ENCODE assay signal across 10 mouse cellular contexts in genomic region chr5:65006011-65006491, GRCm38 (mm10). TPM values are rescaled to one million over a fixed set of nuclear protein-coding genes. Genes with fewer than 3 reads are reported as not detected.
DNase-seq lines count a peak whose midpoint lies in the region; ATAC-seq and TF ChIP-seq lines count a peak whose summit lies in the region.
"Had no signal": no experiment of that assay in that cellular context is flagged by ENCODE, and none has a peak within 500 bp of the region (broad histone marks: within the 10 kb centered on the region; RNA-seq: fewer than 3 reads in every experiment).

No protein-coding gene starts in this region.

- H3K4me1 ChIP-seq in forebrain, embryonic 13.5 days: peaks cover 8% of the 10 kb centered on the region
- no peaks in the 10 kb centered on the region; the same call in 1 of the 2 replicates for H3K4me1 ChIP-seq in heart, adult 2 months (ENCODE audit: control insufficient read depth, insufficient read depth, low read length)
- H3K4me1 ChIP-seq: heart, embryonic 15.5 days had no signal

- DNase-seq in layer of hippocampus, adult 2 months (ENCODE audit: low spot score in 2 of 2): no peak
- DNase-seq in layer of hippocampus, postnatal 14 days (ENCODE audit: low spot score in 2 of 2): no peak
- DNase-seq in adrenal gland, adult 8-10 months: peak; percentile 65
- peak; percentile 63 for DNase-seq in retina, postnatal 1 day
- no peak for DNase-seq in heart, adult 2 months
- DNase-seq in heart, postnatal 10 days: no peak
- DNase-seq: kidney, postnatal 14 days had no signal

- H3K9me3 ChIP-seq in forebrain, embryonic 13.5 days (replicated peaks): no peaks in the 10 kb centered on the region
- H3K9me3 ChIP-seq: heart, embryonic 15.5 days had no signal

- H3K9ac ChIP-seq in forebrain, embryonic 13.5 days: no peak overlapping the region
- no peak overlapping the region for H3K9ac ChIP-seq in heart, adult 2 months (ENCODE audit: low read depth, low read length)
- H3K9ac ChIP-seq: heart, embryonic 15.5 days had no signal

- intact Hi-C loops in heart, adult 2 months (cut with DNase I): no loop called here
- intact Hi-C loops in heart, postnatal 10 days (cut with DNase I): loop anchor here (10.0 kb wide), 1 partner anchor 379 kb away; no protein-coding TSS in a partner anchor

- TF ChIP-seq EP300 in heart, adult 2 months (IDR thresholded peaks at IDR 0.05; ENCODE audit: insufficient read depth, low read depth, low read length): no peak

- peak overlapping the region; percentile 63 for H3K27ac ChIP-seq in layer of hippocampus, adult 2 months
- H3K27ac ChIP-seq in forebrain, embryonic 13.5 days: no peak overlapping the region
- no peak overlapping the region; the same call in 1 of the 2 replicates for H3K27ac ChIP-seq in heart, adult 2 months
- H3K27ac ChIP-seq: heart, embryonic 15.5 days had no signal

- H3K27me3 ChIP-seq in forebrain, embryonic 13.5 days: no peaks in the 10 kb centered on the region
- H3K27me3 ChIP-seq in heart, adult 2 months (ENCODE audit: control insufficient read depth, insufficient read depth, low read length): no peaks in the 10 kb centered on the region
- H3K27me3 ChIP-seq: heart, embryonic 15.5 days had no signal

- no peak overlapping the region for H3K4me2 ChIP-seq in forebrain, embryonic 13.5 days
- H3K4me2 ChIP-seq: heart, embryonic 15.5 days had no signal

- no peak overlapping the region for H3K4me3 ChIP-seq in layer of hippocampus, adult 2 months
- H3K4me3 ChIP-seq in forebrain, embryonic 13.5 days: no peak overlapping the region
- H3K4me3 ChIP-seq in heart, adult 2 months: no peak overlapping the region
- H3K4me3 ChIP-seq: heart, embryonic 15.5 days had no signal

- WGBS in forebrain, embryonic 13.5 days: 41% methylated on average over 4 of the region's 4 CpGs
- WGBS in heart, adult 2 months: 32% methylated on average over 4 of the region's 4 CpGs

- peak; percentile 37; the same call in 1 of the 2 replicates for ATAC-seq in forebrain, embryonic 13.5 days
- ATAC-seq in erythroblast, adult 5-6 weeks (replicated peaks; ENCODE audit: low FRiP score, poor library complexity, severe bottlenecking): no peak

- H3K36me3 ChIP-seq in forebrain, embryonic 13.5 days (ENCODE audit: poor library complexity, severe bottlenecking): no peaks in the 10 kb centered on the region
- peaks cover 9% of the 10 kb centered on the region for H3K36me3 ChIP-seq in heart, adult 2 months (ENCODE audit: control insufficient read depth, insufficient read depth, low read length)

- TF ChIP-seq CTCF in layer of hippocampus, adult 2 months (conservative IDR thresholded peaks at IDR 0.05): peak; percentile 46; the same call in 1 of the 2 replicates
- no peak for TF ChIP-seq CTCF in heart, adult 2 months (IDR thresholded peaks at IDR 0.05)

- H3K79me2 ChIP-seq in heart, adult 2 months (replicated peaks; ENCODE audit: control insufficient read depth, insufficient read depth, low read length): no peaks in the 10 kb centered on the region

- TF ChIP-seq POLR2A in heart, adult 2 months (IDR thresholded peaks at IDR 0.05; ENCODE audit: insufficient read depth, low read depth, low read length): no peak

RNA-seq across cellular contexts. Expression of gene Fam114a1, which starts 36.2 kb away (rescaled TPM):
- 1 to 10 TPM; 4.2 to 5.8 TPM for total RNA-seq in layer of hippocampus, adult 2 months (2021)
- 1 to 10 TPM; 4.6 to 6.0 TPM for total RNA-seq in layer of hippocampus, postnatal 14 days (2021)
- 10 to 100 TPM; 28.0 to 39.6 (median 29.0) TPM for total RNA-seq in adrenal gland, adult 8-10 months (2022)
- 6.3 and 6.5 TPM in 2 replicates for polyA plus RNA-seq in forebrain, embryonic 13.5 days (2015; fragmentation: Nextera tagmentation; extraction: Ambion mirVana)
- total RNA-seq in heart, adult 2 months (2021): 10 to 100 TPM; 13.3 to 16.7 TPM
- 10.7 and 23.9 TPM in 2 replicates for polyA plus RNA-seq in heart, adult 2 months (2012; rRNA removed)
- total RNA-seq in erythroblast, adult 5-6 weeks (2015; ENCODE audit: low replicate concordance): 0.77 and 1.3 TPM in 2 replicates
- total RNA-seq in erythroblast, adult 5-6 weeks (2017; ENCODE audit: low replicate concordance): 0.34 and 2.8 TPM in 2 replicates
- 10 to 100 TPM; 28.2 to 39.4 TPM for total RNA-seq in heart, postnatal 10 days (2021)

RNA-seq across cellular contexts. Expression of gene Tlr6, which starts 46.2 kb away (rescaled TPM):
- 1 to 10 TPM in 1 of 2 experiments, under 1 TPM in 1; 0.95 to 1.0 TPM for total RNA-seq in layer of hippocampus, adult 2 months (2021)
- total RNA-seq in layer of hippocampus, postnatal 14 days (2021): 1 to 10 TPM in 1 of 2 experiments, under 1 TPM in 1; 0.79 to 1.4 TPM
- total RNA-seq in adrenal gland, adult 8-10 months (2022): 1 to 10 TPM; 1.6 to 2.7 (median 2.3) TPM
- polyA plus RNA-seq in forebrain, embryonic 13.5 days (2015; fragmentation: Nextera tagmentation; extraction: Ambion mirVana): 0.14 and 0.28 TPM in 2 replicates
- under 1 TPM; 0.52 to 0.96 TPM for total RNA-seq in heart, adult 2 months (2021)
- polyA plus RNA-seq in heart, adult 2 months (2012; rRNA removed): 0.21 and 0.64 TPM in 2 replicates
- 1.9 and 2.1 TPM in 2 replicates for total RNA-seq in erythroblast, adult 5-6 weeks (2015; ENCODE audit: low replicate concordance)
- 1.1 TPM in 2 replicates for total RNA-seq in erythroblast, adult 5-6 weeks (2017; ENCODE audit: low replicate concordance)
- total RNA-seq in heart, postnatal 10 days (2021): 1 to 10 TPM; 1.2 to 2.0 TPM

Comparison
In these comparisons a context has a peak if more than half of its experiments do, and no peak if none do; other contexts are left out.
1. DNase-seq: peak in adrenal gland, adult 8-10 months (single experiment) and retina, postnatal 1 day (single experiment); none in layer of hippocampus, adult 2 months (0 of 2), layer of hippocampus, postnatal 14 days (0 of 2), heart, adult 2 months (0 of 2) and heart, postnatal 10 days (0 of 2).